8 mouse cellular contexts compared by ENCODE assay signal in genomic region chr12:25034338-25034953, GRCm38 (mm10). TPM values are rescaled to one million over a fixed set of nuclear protein-coding genes. Genes with fewer than 3 reads are reported as not detected.
DNase-seq lines count a peak whose midpoint lies in the region; ATAC-seq and TF ChIP-seq lines count a peak whose summit lies in the region.

No protein-coding gene starts in this region.

- no peaks in the 10 kb centered on the region for H3K27me3 ChIP-seq in heart, embryonic 11.5 days (ENCODE audit: control insufficient read depth, insufficient read depth, low read length)
- H3K27me3 ChIP-seq in heart, adult 2 months (ENCODE audit: control insufficient read depth, insufficient read depth, low read length), result no peaks in the 10 kb centered on the region
- no peaks in the 10 kb centered on the region for H3K27me3 ChIP-seq in forebrain, postnatal 0 days (ENCODE audit: insufficient read depth, low read length)
- H3K27me3 ChIP-seq in midbrain, embryonic 13.5 days, result no peaks in the 10 kb centered on the region

- peak overlapping the region; percentile 35; the same call in 1 of the 2 replicates for H3K27ac ChIP-seq in heart, embryonic 11.5 days (ENCODE audit: low read depth, low read length)
- H3K27ac ChIP-seq in heart, adult 2 months, result no peak overlapping the region
- peak overlapping the region; percentile 79 for H3K27ac ChIP-seq in forebrain, postnatal 0 days (ENCODE audit: low read depth, low read length)
- H3K27ac ChIP-seq in midbrain, embryonic 13.5 days, result peak overlapping the region; percentile 79

- peaks cover 3% of the 10 kb centered on the region; the same call in 1 of the 2 replicates for H3K79me2 ChIP-seq in heart, adult 2 months (replicated peaks; ENCODE audit: control insufficient read depth, insufficient read depth, low read length)

- peaks cover 6% of the 10 kb centered on the region; the same call in 1 of the 2 replicates for H3K36me3 ChIP-seq in heart, embryonic 11.5 days (ENCODE audit: control insufficient read depth, insufficient read depth, low read length)
- H3K36me3 ChIP-seq in heart, adult 2 months (ENCODE audit: control insufficient read depth, insufficient read depth, low read length), result peaks cover 5% of the 10 kb centered on the region
- H3K36me3 ChIP-seq in forebrain, postnatal 0 days (ENCODE audit: insufficient read depth), result peaks cover 33% of the 10 kb centered on the region
- peaks cover 36% of the 10 kb centered on the region for H3K36me3 ChIP-seq in midbrain, embryonic 13.5 days

- H3K4me3 ChIP-seq in heart, embryonic 11.5 days (ENCODE audit: low read depth, low read length), result no peak overlapping the region
- no peak overlapping the region for H3K4me3 ChIP-seq in heart, adult 2 months
- no peak overlapping the region for H3K4me3 ChIP-seq in forebrain, postnatal 0 days (ENCODE audit: low read depth, low read length)
- no peak overlapping the region for H3K4me3 ChIP-seq in midbrain, embryonic 13.5 days (replicated peaks)

- WGBS in heart, embryonic 11.5 days (ENCODE audit: insufficient replicate concordance), result 81% methylated on average over 8 of the region's 8 CpGs
- WGBS in heart, adult 2 months, result 54% methylated on average over 8 of the region's 8 CpGs
- WGBS in forebrain, postnatal 0 days, result 18% methylated on average over 8 of the region's 8 CpGs
- WGBS in midbrain, embryonic 13.5 days, result 30% methylated on average over 8 of the region's 8 CpGs

- no peak for TF ChIP-seq CTCF in heart, adult 2 months (IDR thresholded peaks at IDR 0.05)
- TF ChIP-seq CTCF in forebrain, postnatal 0 days (IDR thresholded peaks at IDR 0.05; ENCODE audit: low read depth), result no peak

- ATAC-seq in heart, embryonic 11.5 days (replicated peaks; ENCODE audit: insufficient number of reproducible peaks, low FRiP score, low TSS enrichment), result no peak
- peak; percentile 62 for ATAC-seq in forebrain, postnatal 0 days
- ATAC-seq in midbrain, embryonic 13.5 days, result peak; percentile 64

- TF ChIP-seq POLR2A in heart, adult 2 months (IDR thresholded peaks at IDR 0.05; ENCODE audit: insufficient read depth, low read depth, low read length), result no peak

- TF ChIP-seq EP300 in heart, adult 2 months (IDR thresholded peaks at IDR 0.05; ENCODE audit: insufficient read depth, low read depth, low read length), result no peak

- no peak for DNase-seq in heart, adult 2 months
- DNase-seq in brain, adult 2 months (ENCODE audit: low read depth, low spot score), result peak; percentile 62
- peak; percentile 55 for DNase-seq in forebrain, postnatal 0 days
- no peak for DNase-seq in adrenal gland, postnatal 10 days
- DNase-seq in testis, postnatal 14 days (ENCODE audit: low spot score), result no peak
- DNase-seq in right cerebral cortex, adult 2 months (ENCODE audit: low spot score in 2 of 2), result no peak

- intact Hi-C loops in heart, adult 2 months (cut with DNase I), result no loop called here

- H3K4me2 ChIP-seq in heart, embryonic 11.5 days, result no peak overlapping the region
- no peak overlapping the region for H3K4me2 ChIP-seq in forebrain, postnatal 0 days (ENCODE audit: low read depth)
- H3K4me2 ChIP-seq in midbrain, embryonic 13.5 days (replicated peaks), result peak overlapping the region; percentile 22

- peak overlapping the region; percentile 43; the same call in 1 of the 2 replicates for H3K9ac ChIP-seq in heart, embryonic 11.5 days (ENCODE audit: low read depth, low read length)
- H3K9ac ChIP-seq in heart, adult 2 months (ENCODE audit: low read depth, low read length), result no peak overlapping the region
- 0 out of 2 replicates have a peak overlapping the region, but pooled peaks have one; percentile 19 for H3K9ac ChIP-seq in forebrain, postnatal 0 days
- peak overlapping the region; percentile 24; the same call in 1 of the 2 replicates for H3K9ac ChIP-seq in midbrain, embryonic 13.5 days (replicated peaks)

- H3K9me3 ChIP-seq in heart, embryonic 11.5 days (replicated peaks; ENCODE audit: control insufficient read depth, low read length), result no peaks in the 10 kb centered on the region
- no peaks in the 10 kb centered on the region for H3K9me3 ChIP-seq in forebrain, postnatal 0 days (ENCODE audit: low read length)
- H3K9me3 ChIP-seq in midbrain, embryonic 13.5 days, result no peaks in the 10 kb centered on the region

- peaks cover 7% of the 10 kb centered on the region; the same call in 1 of the 2 replicates for H3K4me1 ChIP-seq in heart, embryonic 11.5 days (ENCODE audit: control insufficient read depth, insufficient read depth, low read length)
- H3K4me1 ChIP-seq in heart, adult 2 months (ENCODE audit: control insufficient read depth, insufficient read depth, low read length), result peaks cover 5% of the 10 kb centered on the region
- peaks cover 8% of the 10 kb centered on the region for H3K4me1 ChIP-seq in forebrain, postnatal 0 days (ENCODE audit: insufficient read depth)
- H3K4me1 ChIP-seq in midbrain, embryonic 13.5 days (replicated peaks), result peaks cover 29% of the 10 kb centered on the region

RNA-seq across cellular contexts. Expression of gene Kidins220, which starts 59.7 kb away (rescaled TPM):
- polyA plus RNA-seq in heart, embryonic 11.5 days (2014; fragmentation: Nextera tagmentation; extraction: Ambion mirVana), result 45.5 and 46.4 TPM in 2 replicates
- 10 to 100 TPM; 68.4 TPM for total RNA-seq in heart, adult 2 months (2021)
- polyA plus RNA-seq in heart, adult 2 months (2012; rRNA removed), result 41.6 and 52.9 TPM in 2 replicates
- total RNA-seq in forebrain, postnatal 0 days (2014; rRNA removed), result 307 and 394 TPM in 2 replicates
- 82.2 and 103 TPM in 2 replicates for polyA plus RNA-seq in forebrain, postnatal 0 days (2015; fragmentation: Nextera tagmentation; extraction: Ambion mirVana)
- 130 and 134 TPM in 2 replicates for polyA plus RNA-seq in midbrain, embryonic 13.5 days (2015; fragmentation: Nextera tagmentation; extraction: Ambion mirVana)
- 10 to 100 TPM; 67.8 to 80.8 TPM for total RNA-seq in adrenal gland, postnatal 10 days (2021)

Comparison
In these comparisons a context has a peak if more than half of its experiments do, and no peak if none do; other contexts are left out.
1. DNase-seq: peak in brain, adult 2 months (single experiment) and forebrain, postnatal 0 days (single experiment); none in heart, adult 2 months (0 of 2), adrenal gland, postnatal 10 days (single experiment), testis, postnatal 14 days (single experiment) and right cerebral cortex, adult 2 months (0 of 2).